Mouse (Mus musculus): Measurements from ENCODE around the gene Olfr455. TPM values are rescaled to one million over a fixed set of nuclear protein-coding genes. Genes with fewer than 3 reads are reported as not detected.
A peak's percentile ranks its signal among the peaks of the same experiment; 100 is the strongest.

The Olfr455 gene
- total RNA-seq, 2 experiments from 2014 or later: not detected

- intact Hi-C loops (cut with DNase I): no loop called here
- peak overlapping the region; percentile 53; the same call in 1 of the 2 replicates for H3K27ac ChIP-seq
- no peak for DNase-seq
Observed at GRCm38 (mm10) chr6:42545451-42545885, 1.9 kb downstream of the Olfr455 start.

GRCm38 (mm10) chr6:42544846-42545245, 2.5 kb downstream of the Olfr455 start:
- DNase-seq: no peak
- Histone ChIP-seq H3K27ac (0 out of 2 replicates have a peak overlapping the region, but pooled peaks have one; percentile 13), H3K4me3 (no peak overlapping the region)
- TF ChIP-seq CTCF (IDR thresholded peaks at IDR 0.05): no peak
- intact Hi-C loops (cut with DNase I): no loop called here

More at GRCm38 (mm10) chr6:42545451-42545885, 1.9 kb downstream of the Olfr455 start:
- no peak overlapping the region for H3K4me3 ChIP-seq
- no peak for TF ChIP-seq CTCF (IDR thresholded peaks at IDR 0.05)

DNA sequence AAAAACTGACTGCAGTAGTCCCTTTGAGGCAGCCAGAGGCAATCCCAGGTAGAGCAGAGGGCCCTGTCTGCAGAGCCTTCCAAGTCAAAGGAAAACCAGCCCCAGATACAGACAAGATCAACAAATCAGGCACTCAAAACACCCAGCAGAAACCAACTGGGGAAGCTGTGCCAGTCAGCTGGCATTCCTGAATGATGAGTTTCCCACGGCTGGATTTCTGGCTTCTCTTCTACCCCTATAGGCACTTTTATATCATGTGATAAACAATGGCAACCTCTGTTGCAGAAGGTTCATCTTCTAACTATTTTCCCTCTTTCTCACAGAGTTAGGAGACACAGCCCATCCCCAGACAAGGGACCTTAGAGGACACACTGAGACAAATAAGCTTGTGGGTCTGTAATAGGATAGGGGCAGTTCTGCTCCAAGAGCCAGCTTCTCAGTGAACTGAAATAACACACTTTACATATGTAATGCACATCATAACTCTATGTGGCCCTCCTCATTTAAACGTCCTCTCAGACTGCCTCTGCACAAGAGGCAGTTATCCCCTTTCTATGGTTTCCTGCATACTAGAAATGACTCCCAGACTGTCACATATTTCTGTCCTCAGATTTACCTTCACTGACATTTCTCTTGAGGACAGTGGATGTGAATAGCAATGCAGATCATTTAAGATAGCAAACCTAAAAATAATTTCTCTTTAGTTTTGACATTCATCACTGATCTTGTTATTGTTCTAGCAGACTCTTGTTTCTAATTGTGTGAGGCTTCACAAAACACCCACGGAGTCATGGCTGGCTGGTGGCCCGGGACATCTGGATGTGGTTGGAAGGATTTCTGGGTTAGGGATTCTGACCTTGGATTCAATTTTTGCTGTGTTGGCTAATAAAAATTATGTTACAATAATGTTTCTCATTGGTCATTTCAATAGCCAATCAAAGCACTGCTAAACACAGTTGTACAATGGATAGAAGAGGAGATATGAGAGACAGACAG, 5.1 kb downstream of the Olfr455 start:
- Histone ChIP-seq H3K27ac (peak overlapping the region; percentile 63), H3K4me3 (no peak overlapping the region)
- intact Hi-C loops (cut with DNase I): no loop called here
- DNase-seq: peak; percentile 82
- TF ChIP-seq CTCF (IDR thresholded peaks at IDR 0.05): no peak

DNA sequence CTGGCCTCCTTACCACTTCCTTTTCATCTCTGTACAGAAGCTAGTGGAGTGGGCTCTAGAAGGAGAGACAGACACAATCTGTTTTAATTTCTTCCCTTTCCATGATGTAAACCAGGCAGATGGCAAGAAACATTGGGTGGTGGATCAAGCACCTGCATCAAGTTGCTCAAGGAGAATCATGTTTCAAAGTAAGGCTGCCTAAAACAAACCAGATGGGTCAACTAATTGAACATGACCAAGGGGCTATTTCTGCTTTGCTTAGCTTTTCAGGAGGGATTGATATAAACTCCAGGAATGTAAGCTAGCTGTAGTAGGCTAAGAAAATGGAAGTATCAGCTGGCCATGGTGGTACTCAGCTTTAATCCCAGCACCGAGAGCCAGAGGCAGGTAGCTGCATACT, 6.7 kb downstream of the Olfr455 start:
- Histone ChIP-seq H3K27ac (no peak overlapping the region), H3K4me3 (no peak overlapping the region)
- intact Hi-C loops (cut with DNase I): no loop called here
- no peak for TF ChIP-seq CTCF (IDR thresholded peaks at IDR 0.05)
- no peak for DNase-seq

DNA sequence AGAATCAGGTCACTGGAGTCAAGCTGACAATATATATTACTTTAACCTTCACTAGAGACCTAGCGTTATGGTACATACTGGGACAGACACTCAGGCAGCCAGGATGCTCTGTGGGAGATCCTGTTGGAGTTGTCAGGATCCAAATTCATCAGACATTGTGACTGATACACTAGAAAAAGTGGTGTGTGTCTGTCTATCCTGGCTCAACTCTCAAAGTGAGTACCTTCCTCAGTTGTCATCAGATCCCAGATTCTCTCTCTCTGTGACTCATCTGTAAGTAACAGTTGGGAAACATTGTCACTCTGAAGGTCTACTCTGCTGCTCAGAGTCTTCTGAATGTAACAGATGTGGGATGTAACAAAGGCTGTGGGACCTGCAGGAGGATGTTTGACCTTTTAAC, 7.7 kb downstream of the Olfr455 start:
- no peak for TF ChIP-seq CTCF (IDR thresholded peaks at IDR 0.05)
- Histone ChIP-seq H3K27ac (no peak overlapping the region), H3K4me3 (no peak overlapping the region)
- no peak for DNase-seq
- intact Hi-C loops (cut with DNase I): no loop called here

GRCm38 (mm10) chr6:42513461-42513860, 33.9 kb downstream of the Olfr455 start:
- intact Hi-C loops (cut with DNase I): no loop called here
- no peak for DNase-seq
- H3K27ac ChIP-seq: no peak overlapping the region
- no peak for TF ChIP-seq CTCF (IDR thresholded peaks at IDR 0.05)
- H3K4me3 ChIP-seq: no peak overlapping the region

DNA sequence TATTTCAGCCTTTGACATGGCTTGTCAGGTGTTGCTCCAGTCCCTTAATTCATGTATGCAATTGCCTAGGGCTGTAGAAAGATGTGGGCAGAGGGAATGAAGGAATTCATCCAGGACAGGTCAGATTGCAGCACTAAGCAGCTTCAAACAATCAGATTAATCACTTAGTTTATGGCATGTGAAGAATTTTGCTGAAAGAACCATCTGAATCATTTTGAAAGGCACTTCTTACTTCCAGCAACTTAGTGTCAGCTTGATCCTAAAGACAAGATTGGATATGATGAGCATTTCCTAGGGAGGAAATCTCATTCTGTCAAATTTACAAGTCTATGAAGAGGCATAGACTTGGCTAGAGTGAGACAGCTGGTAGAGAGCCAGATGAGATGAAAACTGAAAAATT, 38.1 kb downstream of the Olfr455 start:
- no peak for TF ChIP-seq CTCF (IDR thresholded peaks at IDR 0.05)
- no peak for DNase-seq
- H3K4me3 ChIP-seq: no peak overlapping the region
- H3K27ac ChIP-seq: no peak overlapping the region
- intact Hi-C loops (cut with DNase I): no loop called here

- Histone ChIP-seq H3K4me3 (no peak overlapping the region), H3K27ac (no peak overlapping the region)
- no peak for DNase-seq
- no peak for TF ChIP-seq CTCF (IDR thresholded peaks at IDR 0.05)
- intact Hi-C loops (cut with DNase I): no loop called here
Observed at GRCm38 (mm10) chr6:42503478-42503877, 43.9 kb downstream of the Olfr455 start.

GRCm38 (mm10) chr6:42489731-42490130, 57.7 kb downstream of the Olfr455 start:
- TF ChIP-seq CTCF (IDR thresholded peaks at IDR 0.05): no peak
- DNase-seq: no peak
- Histone ChIP-seq H3K4me3 (no peak overlapping the region), H3K27ac (no peak overlapping the region)
- intact Hi-C loops (cut with DNase I): no loop called here

DNA sequence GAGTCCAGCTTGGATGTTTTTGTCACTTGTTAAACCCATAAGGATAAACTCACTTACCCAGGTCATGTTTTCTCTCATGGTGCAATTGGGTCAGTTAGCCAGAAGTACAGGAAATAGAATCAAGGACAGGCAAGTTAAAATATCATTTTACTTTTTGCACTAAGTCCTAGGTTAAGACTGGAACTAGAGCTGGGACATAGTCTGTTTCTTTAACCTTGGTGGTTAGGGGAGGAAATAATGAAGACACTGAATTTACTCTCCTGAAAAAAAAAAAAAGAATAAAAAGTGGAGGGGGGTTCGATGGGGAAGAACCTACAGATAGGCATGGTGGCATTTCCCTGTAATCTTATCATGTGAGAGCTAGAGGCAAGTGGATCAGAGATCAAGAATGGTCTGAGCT, 60.3 kb downstream of the Olfr455 start, which contains the start of gene Olfr456:
Gene Olfr456, minus strand, starts transcription at position 101 of the 400 bp plus-strand sequence.
- Histone ChIP-seq H3K27ac (no peak within 1 kb of the TSS), H3K4me3 (no peak within 1 kb of the TSS)
- no peak for DNase-seq
- intact Hi-C loops (cut with DNase I): no loop called here
- no peak for TF ChIP-seq CTCF (IDR thresholded peaks at IDR 0.05)

Other genes with a start within 250 kb of the Olfr455 start
- under 1 TPM; 0.33 to 0.45 TPM for gene Fam131b, start 222.9 kb downstream of the Olfr455 start, total RNA-seq (2021)
- 10 to 100 TPM; 19.7 to 24.7 TPM for gene Zyx, start 198.0 kb downstream of the Olfr455 start, total RNA-seq (2021)
- gene Epha1, start 174.3 kb downstream of the Olfr455 start, total RNA-seq (2021): under 1 TPM in 1 of 2 experiments, not detected in 1; 0.10 TPM
- gene Tas2r143, start 147.3 kb downstream of the Olfr455 start, total RNA-seq (2021): not detected
- not detected for gene Tas2r135, start 142.2 kb downstream of the Olfr455 start, total RNA-seq (2021)
- under 1 TPM in 1 of 2 experiments, not detected in 1; 0.28 TPM for gene Tas2r126, start 113.1 kb downstream of the Olfr455 start, total RNA-seq (2021)
- not detected for gene Olfr458, start 82.4 kb downstream of the Olfr455 start, total RNA-seq (2021)
- not detected for gene Olfr457, start 71.3 kb downstream of the Olfr455 start, total RNA-seq (2021)
- not detected for gene Olfr456, start 60.4 kb downstream of the Olfr455 start, total RNA-seq (2021)
- gene Tcaf3, start 50.1 kb upstream of the Olfr455 start, total RNA-seq (2021): not detected
- 1 to 10 TPM; 1.5 to 2.7 TPM for gene Tcaf2, start 97.7 kb upstream of the Olfr455 start, total RNA-seq (2021)
- gene Tcaf1, start 162.5 kb upstream of the Olfr455 start, total RNA-seq (2021): 1 to 10 TPM; 4.0 to 8.1 TPM
- not detected for gene Olfr453, start 191.8 kb upstream of the Olfr455 start, total RNA-seq (2021)
- gene Olfr38, start 208.8 kb upstream of the Olfr455 start, total RNA-seq (2021): not detected
- not detected for gene Olfr452, start 237.5 kb upstream of the Olfr455 start, total RNA-seq (2021)

Measured in gastrocnemius, adult 2 months (tissue).